Mouse (Mus musculus) cerebellum, postnatal 36 days (tissue): ENCODE measurements around the gene Ctbp2.
"Not testable (repeated sequence)": the region's sequence is repeated elsewhere in the genome, so short reads cannot be mapped to it uniquely, and the experiment has no call there.

Experiments used
- DNase-seq, 2 experiments: peaks; one replicate each; pipeline ENCODE4 v3.0.0; 2021 to 2022; ENCODE audit warnings: mixed read lengths in 2 of 2

The Ctbp2 gene

GRCm38 (mm10) chr7:133117815-133118214 lies 6.3 kb downstream of the Ctbp2 start:
- DNase-seq: no peak

DNA sequence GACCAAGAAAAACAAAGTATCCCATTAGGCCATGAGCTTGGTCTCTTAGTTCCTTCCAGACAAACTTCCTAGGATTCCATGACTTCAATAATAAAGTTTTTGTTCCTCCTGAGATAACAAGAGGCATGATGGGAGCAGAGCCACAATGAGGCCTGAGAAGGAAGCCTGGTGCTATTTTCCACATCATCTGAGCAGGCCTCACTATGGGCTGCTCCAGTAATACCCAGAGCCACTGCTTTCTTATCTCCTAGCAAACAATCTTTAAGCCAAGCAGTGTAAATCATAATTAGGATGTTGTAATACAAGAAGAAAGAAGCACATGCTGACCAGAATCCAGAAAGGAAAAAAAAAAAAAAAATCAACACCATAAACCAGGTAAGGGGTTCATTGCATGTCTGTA lies 7.6 kb downstream of the Ctbp2 start:
- DNase-seq: no peak

GRCm38 (mm10) chr7:133115886-133116285 lies 8.3 kb downstream of the Ctbp2 start:
- no peak for DNase-seq

GRCm38 (mm10) chr7:133114847-133115470 lies 9.2 kb downstream of the Ctbp2 start:
- no peak for DNase-seq

- no peak for DNase-seq
Observed at GRCm38 (mm10) chr7:133113185-133113895, 10.8 kb downstream of the Ctbp2 start.

GRCm38 (mm10) chr7:133112351-133112831 lies 11.8 kb downstream of the Ctbp2 start:
- no peak for DNase-seq

DNA sequence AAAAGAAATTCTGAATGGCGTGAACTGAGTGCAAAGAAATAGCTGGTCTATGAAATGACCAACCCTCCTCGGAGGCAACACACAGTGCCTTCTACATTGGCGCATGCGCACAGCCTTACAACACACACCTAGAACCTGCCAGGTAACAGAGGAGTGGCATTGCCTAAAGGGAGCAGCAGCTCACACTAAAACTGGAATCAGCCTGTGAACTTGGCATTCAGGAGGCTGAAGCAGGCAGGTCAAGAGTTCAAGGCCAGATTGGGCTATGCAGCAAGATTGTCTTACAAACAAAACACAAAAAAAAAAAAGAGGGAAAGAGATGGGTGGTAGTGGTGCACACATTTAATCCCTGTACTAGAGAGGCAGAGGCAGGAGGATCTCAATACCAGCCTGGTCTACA lies 14.7 kb downstream of the Ctbp2 start:
- no peak for DNase-seq

DNA sequence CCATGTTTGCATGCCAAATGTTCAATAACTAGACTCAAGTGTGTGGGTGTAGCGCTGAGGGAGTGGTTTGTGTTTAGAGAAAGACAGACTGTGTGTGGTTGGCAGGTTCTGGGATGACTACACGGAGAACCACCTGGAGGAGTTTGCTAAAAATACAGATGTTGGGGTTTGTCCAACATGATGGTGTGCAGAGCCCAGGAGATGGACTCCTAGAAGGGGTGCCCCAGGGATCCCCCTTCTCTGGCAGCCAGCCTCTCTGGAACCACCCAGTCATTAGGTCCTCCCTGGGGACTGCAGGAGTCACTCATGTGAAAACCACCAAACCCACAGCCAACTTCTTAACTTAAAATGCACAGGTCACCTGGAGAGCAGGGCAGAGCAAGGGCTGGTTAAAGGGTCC lies 15.5 kb downstream of the Ctbp2 start:
- DNase-seq: no peak

- no peak for DNase-seq
Observed at GRCm38 (mm10) chr7:133102578-133102977, 21.6 kb downstream of the Ctbp2 start.

DNA sequence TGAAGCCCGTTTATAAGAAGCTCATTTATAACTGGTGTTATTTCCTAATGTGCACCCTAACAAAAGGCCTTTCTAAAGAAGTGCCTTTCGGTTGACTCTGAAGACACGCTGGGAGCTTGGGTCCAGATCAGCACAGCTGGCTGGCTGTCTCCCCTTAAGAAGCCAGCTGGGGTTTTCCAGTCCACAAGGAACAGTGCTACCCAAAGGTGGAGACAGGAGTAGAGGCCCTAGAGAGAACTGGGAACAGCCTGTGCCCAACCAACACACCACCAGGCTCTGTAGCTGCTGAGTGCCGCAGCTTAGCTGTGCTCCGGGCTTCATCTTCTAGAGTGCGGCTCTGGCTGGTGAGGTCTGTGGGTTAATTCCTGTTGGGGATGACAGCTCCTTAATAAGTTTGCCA lies 23.1 kb downstream of the Ctbp2 start:
- no peak for DNase-seq

DNA sequence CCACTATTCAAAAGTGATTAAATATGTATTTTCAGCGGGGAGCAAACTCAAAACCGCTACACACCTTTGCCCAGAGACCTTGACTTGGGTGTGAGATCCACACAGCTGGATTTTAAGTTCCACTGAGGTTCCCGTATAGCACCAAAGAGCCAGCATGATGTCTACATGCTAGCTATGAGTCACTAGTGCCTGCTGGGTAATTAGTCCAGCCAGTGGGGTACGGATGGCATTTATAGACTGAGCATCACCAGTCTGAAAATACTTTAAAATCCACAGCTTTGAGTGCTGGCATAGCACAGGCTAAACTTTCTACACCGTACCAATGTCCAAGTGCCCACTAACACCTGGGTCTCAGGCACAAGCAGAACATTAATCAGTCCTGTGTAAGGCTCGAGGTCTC lies 24.0 kb downstream of the Ctbp2 start:
- DNase-seq: no peak

DNA sequence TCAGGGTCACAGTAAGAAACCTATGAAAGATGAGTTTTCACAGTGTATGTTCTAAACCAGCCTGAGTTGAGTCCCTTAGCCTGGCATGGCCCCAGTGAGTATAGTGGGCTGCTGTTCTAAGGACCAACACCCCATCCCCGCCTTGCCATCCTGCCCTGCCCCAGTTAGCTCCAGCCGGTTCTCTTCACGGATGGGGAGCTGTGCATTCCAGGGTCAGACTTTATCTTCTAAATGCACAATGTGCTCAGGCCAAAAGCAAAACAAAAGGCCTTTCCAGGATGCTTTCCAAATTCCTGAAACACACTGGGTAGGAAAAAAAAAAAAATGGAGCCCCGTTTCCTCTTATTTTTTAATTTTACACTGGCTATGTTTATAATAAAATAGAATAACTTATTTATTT lies 24.9 kb downstream of the Ctbp2 start:
- DNase-seq: no peak

DNA sequence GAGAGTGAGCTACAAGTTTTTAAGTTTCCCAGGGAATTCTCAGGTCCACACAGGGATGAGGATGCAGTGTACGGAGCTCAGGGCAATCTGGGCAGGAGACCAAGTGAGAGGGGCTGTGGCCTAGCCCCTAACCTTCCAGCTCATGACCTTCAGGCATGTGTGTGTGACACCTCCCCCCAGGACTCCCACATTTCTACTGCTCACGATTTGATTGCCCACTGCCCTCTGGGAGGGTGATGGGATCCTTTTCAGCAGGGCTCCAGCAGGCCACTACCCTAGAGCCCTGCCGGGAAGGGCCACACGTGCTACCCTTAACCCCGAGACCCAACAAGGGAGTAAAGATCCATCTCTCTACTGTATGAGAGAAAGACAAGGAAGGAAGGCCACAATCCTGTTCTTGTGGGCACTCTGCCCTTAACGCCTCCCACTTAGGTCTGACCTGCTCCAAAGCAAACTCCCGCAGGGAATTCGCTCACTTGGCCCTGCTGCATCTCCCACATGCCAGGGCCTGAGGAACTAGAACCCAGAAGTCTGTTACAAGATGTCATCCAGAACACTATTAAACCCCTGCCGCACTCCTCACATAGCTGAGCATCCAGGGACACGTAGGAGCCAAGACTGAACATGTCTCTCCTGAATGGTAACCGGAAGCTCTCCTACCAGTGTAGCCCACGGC lies 25.9 kb downstream of the Ctbp2 start:
- DNase-seq: peak; percentile 46 to 50

- DNase-seq: not testable (repeated sequence)
Observed at GRCm38 (mm10) chr7:133095610-133096009, 28.5 kb downstream of the Ctbp2 start.

DNA sequence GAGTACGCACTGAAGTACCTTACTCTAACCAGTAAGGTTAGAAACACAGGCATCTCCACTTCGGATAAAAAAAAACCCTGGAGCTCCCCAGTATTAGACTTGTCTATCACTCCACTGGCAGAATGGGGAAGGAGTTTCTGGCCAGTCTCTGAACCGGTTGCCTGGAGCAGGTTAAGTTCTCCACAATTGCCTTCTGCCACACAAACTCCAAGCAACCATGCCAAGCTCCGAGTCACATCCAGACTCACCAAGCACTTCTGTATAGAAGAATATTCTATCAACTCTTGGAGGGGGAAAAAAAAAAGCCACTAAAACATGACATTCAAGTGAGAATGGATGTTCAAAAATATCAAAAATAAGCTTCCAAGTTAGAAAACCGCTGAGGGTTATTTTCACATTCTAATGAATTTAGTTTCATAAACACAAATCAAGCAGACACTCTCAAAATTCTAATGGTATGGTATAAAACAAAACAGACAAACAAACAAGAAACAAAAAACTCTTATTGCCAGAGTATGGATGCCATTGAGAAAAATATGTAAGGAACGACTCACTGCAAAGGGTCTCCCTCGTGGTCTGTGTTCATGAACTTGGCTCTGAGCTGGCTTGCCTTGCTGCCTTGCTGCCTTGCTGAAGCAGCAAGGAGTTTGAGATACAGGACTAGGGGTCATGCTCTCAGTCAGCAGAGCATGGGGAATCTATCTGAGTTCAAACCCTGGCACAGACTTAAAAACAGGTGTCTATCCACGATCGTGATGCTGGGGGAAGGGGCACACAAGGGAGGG lies 29.3 kb downstream of the Ctbp2 start:
- DNase-seq: no peak

DNA sequence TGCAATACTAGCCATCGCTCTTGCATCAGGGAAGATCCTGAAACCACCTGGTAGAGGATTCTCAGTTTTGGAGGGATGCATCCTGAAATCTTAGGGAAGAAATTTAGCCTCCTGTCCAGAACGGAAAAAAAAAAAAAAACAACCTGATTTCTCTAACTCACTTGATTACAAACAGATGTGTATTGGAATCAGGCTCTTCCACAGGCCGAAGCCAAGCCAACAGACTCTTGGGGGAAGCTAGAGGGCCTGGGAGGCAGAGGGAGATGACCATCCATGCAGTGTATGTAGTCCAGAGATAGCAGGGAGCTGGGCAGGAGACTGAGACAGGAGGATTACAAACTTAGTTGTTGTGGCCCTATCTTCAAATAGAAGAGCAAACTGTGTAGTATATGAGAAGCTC lies 30.0 kb downstream of the Ctbp2 start:
- no peak for DNase-seq

DNA sequence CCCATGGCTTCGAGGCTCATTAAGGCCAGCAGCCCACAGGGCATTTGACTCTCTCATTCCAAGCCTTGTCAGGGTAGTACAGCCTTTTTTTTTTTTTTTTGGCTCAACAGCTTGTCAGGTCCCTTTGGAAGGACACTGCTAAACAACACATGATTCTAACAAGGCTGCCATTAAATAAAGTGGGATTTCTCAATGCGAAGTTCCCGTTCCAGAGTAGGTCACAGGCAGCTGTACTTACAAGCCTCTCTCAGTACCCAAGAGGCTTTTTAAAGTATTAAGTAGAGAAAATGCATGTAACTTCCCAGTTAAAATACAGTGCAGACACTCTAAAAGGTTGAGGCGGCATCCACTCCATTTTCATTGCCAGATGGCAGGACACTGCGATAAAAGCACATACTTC lies 30.4 kb downstream of the Ctbp2 start:
- no peak for DNase-seq

GRCm38 (mm10) chr7:133090641-133091040 lies 33.5 kb downstream of the Ctbp2 start:
- DNase-seq: no peak

GRCm38 (mm10) chr7:133089621-133090260 lies 34.4 kb downstream of the Ctbp2 start:
- no peak for DNase-seq

- peak; percentile 77 to 78 for DNase-seq
Observed at GRCm38 (mm10) chr7:133088830-133089261, 35.3 kb downstream of the Ctbp2 start.

DNA sequence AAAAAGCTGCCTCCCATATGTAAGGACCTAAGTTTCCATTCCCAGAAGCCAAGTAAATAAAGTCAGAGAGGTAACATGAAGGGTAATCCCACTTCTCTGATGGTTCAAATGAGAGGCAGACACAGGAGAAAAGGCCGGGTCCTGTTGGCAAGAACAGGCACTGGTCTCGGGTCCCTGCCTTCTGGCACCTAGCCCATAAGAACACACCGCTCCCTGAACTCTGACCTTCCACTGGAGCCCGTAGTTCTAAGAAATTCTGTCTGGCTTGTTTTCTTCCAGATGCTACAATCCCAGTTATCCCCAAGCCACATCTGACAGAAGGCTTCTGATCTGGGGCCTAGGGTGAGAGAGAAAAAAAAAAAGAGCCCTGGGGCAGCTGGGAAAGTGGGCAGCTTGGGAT lies 35.7 kb downstream of the Ctbp2 start:
- no peak for DNase-seq

- no peak for DNase-seq
Observed at GRCm38 (mm10) chr7:133085408-133085807, 38.7 kb downstream of the Ctbp2 start.
